Mouse (Mus musculus): ENCODE data around the gene Tulp2.

Gene Tulp2

DNA sequence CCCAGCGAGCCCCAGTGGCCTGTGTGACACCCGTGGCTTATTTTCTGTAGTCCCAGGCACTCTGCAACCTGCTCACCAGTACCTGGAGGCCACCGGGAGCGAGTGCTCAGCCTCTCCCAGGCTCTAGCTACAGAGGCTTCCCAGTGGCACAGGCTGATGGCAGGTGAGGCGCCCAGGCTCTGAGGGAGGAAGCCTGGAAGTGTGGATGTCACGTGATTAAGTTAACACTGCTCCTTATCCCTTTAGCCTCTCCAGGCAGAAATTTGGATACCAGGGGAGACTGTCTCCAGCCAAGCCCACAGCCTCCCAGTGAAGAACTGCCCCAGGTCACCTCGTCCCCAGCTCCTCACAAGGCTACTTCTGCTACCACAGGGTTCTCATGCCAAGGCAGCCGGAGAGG is 71.8 kb downstream of the Tulp2 start:
- DNase-seq (ENCODE audit: low spot score) = no peak

GRCm38 (mm10) chr7:45553990-45554389 is 72.3 kb downstream of the Tulp2 start:
- no peak for DNase-seq (ENCODE audit: low spot score)

DNA sequence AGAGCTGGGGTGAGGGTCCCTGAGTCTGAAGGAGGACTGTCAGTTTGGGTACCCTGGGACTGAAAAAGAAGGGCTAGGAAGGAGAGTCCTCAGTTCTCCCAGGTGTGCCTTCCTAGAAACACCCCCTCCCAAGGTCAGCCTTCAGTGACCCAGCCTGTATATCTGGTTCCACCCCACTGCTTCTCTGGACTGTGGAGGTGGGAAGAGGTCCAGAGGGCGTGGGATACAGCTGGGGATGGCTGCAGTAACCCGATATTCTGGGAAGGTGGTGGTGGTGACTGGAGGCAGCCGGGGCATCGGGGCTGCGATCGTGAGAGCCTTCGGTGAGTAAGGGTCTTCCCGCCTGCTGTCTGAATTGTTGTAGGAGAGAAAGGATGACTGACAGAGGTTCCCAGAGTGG is 73.1 kb downstream of the Tulp2 start, which contains the start of gene Hsd17b14:
Gene Hsd17b14, plus strand, starts transcription at position 150 of the 400 bp plus-strand sequence.
- DNase-seq (ENCODE audit: low spot score) = no peak

- peak; percentile 87 for DNase-seq (ENCODE audit: low spot score)
Measured at GRCm38 (mm10) chr7:45555787-45556186, 74.1 kb downstream of the Tulp2 start.

DNA sequence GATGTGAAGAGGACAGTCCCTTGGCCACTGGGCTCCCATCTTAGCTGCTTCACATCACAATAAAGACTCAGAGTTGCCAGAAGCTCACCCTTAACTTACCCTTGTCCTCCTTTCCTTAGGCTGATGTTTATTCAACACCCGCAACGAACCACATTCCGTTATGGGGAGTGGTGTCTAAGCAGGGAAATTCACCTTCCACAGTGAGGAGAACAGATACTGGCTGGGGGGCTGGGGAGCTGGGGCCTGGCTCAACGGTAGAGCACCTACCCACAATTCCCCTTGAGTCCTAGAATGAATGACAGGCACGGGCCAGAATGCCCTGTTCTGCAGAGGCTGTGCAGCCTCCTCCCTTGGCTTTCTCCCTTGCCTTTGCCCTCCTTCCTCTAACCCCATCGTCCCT is 77.2 kb downstream of the Tulp2 start:
- DNase-seq (ENCODE audit: low spot score) = no peak

GRCm38 (mm10) chr7:45560241-45560640 is 78.6 kb downstream of the Tulp2 start:
- DNase-seq (ENCODE audit: low spot score) = no peak

DNA sequence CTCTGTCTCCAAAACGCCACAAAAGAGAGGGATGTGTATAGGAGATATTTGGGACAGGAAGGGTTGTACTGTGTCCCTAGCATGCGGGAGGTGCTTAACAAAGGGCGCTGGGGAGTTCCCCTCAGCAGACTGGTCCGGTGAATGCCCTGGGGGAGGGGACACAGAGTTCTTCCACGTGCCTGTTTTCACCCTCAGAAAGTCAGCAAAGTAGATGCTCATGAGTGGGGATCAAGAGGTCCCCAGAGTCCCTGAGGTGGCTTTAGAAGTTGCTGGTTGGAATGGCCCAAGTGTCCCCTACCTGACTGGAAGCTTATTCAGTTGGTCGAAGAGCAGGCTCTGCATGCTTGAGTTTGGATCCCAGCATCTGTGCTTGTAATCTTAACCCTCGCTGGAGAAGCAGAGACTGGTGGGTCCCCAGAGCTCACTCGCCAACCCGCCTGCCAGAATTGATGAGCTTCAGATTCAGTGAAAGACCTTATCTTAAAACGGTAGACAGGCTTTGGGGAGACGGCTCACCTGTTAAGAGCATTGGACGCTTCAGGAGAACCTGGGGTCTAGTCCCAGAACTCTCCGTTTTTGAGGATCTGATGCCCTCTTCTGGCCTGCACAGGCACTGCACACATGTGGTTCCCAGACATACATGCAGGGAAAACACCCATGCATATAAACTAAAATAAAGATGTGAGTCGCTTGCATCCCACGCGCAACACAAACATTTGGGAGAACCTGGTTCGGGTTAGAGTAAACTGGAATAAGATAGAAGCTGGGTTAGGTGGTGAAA is 79.4 kb downstream of the Tulp2 start:
- peak; percentile 87 for DNase-seq (ENCODE audit: low spot score)

DNA sequence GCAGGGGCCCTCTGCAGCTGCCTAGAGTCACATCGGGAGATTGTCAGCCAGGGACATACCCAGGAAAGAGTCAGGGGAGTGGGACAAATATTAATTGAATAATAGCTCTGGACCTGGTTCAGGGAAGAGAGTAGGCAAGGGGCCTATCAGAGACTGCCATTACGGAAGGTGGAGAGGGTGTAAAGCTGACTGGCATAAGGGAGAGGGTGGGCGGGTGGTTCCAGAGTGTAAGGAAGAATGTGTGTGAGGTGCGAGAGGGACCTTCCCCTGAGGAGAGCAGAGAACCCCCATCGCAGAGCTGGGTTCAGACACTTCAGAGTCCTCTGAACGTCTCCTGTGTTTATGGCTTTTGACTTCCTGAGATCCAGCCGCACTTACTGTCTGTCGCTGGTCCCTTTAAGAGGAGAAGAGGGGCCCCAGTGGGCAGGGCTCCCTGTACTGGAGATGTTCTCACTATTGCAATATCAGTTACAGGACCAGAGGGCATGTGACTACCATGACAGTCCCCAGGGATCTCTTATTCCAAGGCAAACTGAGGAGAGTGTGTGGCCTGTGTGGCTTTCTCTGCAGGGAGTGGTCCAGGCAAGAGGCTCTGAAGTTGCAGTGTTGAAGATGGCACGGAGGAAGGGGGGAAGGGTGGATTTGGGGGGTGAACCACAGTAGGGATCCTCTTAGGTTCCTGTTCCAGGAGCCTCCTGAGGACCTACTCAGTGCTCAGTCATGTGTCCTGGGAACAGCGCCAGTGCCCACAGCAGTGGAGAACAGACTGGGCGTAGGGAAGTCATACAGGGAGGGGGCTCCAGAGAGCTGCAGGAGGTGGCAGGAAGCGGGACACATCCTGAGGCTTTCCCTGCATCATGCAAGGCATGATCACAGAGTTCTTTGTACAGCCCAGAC is 80.2 kb downstream of the Tulp2 start:
- DNase-seq (ENCODE audit: low spot score) = peak; percentile 19

GRCm38 (mm10) chr7:45564811-45565210 is 83.1 kb downstream of the Tulp2 start:
- DNase-seq (ENCODE audit: low spot score) = no peak

DNA sequence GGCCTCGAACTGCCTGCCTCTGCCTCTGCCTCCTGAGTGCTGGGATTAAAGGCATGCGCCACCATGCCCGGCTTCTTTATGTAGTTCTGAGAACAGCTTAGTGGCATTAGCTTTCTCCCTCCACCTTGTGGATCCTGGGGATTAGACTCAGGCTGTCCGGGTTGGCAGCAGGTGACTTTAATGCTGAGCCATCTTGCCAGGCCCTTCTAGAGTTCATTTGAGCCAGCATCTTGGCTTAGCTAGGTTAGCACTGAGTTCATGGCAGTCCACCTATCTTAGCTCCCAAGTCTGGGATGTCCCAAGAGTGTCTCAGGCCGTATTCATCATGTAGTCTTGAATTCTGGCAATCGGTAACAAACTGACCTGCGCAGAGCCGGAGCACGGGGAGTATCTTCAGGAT is 83.8 kb downstream of the Tulp2 start:
- DNase-seq (ENCODE audit: low spot score) = no peak

GRCm38 (mm10) chr7:45567112-45567779 is 85.6 kb downstream of the Tulp2 start:
- no peak for DNase-seq (ENCODE audit: low spot score)

GRCm38 (mm10) chr7:45567780-45568516 is 86.3 kb downstream of the Tulp2 start:
- DNase-seq (ENCODE audit: low spot score) = peak; percentile 96

- DNase-seq (ENCODE audit: low spot score) = no peak
Measured at GRCm38 (mm10) chr7:45568601-45569473, 87.2 kb downstream of the Tulp2 start.

DNA sequence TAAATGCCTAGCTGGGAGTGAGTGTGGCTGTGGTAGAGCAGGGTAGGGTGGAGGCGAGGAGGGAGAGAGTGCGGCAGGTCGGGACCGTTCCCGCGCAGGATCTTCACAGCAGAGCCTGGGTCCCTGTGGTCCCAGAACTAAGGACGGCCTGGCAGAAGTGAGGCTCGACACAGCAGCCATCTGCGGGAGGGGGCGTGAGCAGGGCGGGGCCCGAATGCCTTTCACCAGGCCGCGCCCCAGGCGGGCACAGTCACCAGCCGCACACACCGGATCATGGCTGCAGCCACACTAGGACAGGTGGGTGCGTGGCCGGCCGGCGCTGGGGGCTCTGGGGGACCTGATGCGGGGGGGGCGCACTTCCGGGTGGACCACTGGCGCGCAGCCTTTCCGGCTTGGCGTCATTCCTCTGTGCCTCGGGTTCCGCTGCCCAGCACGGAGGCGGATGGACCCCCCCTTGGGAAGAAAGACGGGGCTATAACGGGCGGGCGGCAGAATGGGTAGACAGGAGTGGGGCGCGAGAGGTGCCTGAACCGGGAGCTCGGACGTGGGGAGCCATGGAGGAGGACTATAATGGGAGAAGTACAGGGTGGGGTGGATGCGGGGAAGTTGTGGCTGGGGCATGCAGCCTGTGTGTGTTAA is 88.5 kb downstream of the Tulp2 start, which contains the start of gene Bcat2:
Gene Bcat2, plus strand, starts transcription at position 51 of the 639 bp plus-strand sequence.
- peak; percentile 81 for DNase-seq (ENCODE audit: low spot score)

DNA sequence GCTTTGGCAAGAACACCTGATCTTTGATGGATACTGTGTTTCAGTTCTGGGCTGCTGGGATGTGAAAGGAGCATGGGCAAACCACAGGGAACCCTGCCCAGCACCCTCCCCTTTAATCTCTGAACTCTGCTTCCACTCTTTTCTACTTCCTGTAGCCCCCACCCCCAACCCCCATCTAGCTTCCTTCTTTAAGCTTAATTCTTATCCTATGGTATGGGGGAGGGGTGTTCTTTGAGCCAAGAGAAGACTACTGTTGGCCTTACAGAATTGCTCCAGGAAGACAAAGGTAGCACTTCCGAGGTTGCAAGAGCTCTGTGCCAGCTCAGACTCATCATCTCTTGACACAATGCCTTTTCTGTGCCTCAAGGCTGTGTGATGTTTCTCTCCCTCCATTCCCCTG is 90.3 kb downstream of the Tulp2 start:
- no peak for DNase-seq (ENCODE audit: low spot score)
